In genomic region chr4:32351661-32352246, GRCm38 (mm10) we compare ENCODE assay signal across 8 mouse cellular contexts.
DNase-seq lines count a peak whose midpoint lies in the region; ATAC-seq and TF ChIP-seq lines count a peak whose summit lies in the region.

No protein-coding gene starts in this region.

- 0 out of 2 replicates have a peak overlapping the region, but pooled peaks have one; percentile 11 for H3K4me2 ChIP-seq in liver, postnatal 0 days (ENCODE audit: low read depth, low read length)
- H3K4me2 ChIP-seq in liver, embryonic 11.5 days, result no peak overlapping the region
- no peak overlapping the region for H3K4me2 ChIP-seq in forebrain, embryonic 15.5 days (replicated peaks)
- no peak overlapping the region for H3K4me2 ChIP-seq in limb, embryonic 12.5 days

- TF ChIP-seq EP300 in liver, postnatal 0 days (IDR thresholded peaks at IDR 0.05; ENCODE audit: low read depth), result no peak

- H3K9ac ChIP-seq in liver, postnatal 0 days (replicated peaks), result no peak overlapping the region
- no peak overlapping the region for H3K9ac ChIP-seq in liver, embryonic 11.5 days (ENCODE audit: low read depth, low read length)
- H3K9ac ChIP-seq in forebrain, embryonic 15.5 days (replicated peaks), result no peak overlapping the region
- no peak overlapping the region for H3K9ac ChIP-seq in limb, embryonic 12.5 days (replicated peaks)

- H3K4me3 ChIP-seq in liver, postnatal 0 days (ENCODE audit: low read depth, low read length), result no peak overlapping the region
- no peak overlapping the region for H3K4me3 ChIP-seq in liver, embryonic 11.5 days (ENCODE audit: low read depth, low read length)
- no peak overlapping the region for H3K4me3 ChIP-seq in forebrain, embryonic 15.5 days
- no peak overlapping the region for H3K4me3 ChIP-seq in limb, embryonic 12.5 days (replicated peaks)

- no peaks in the 10 kb centered on the region for H3K9me3 ChIP-seq in liver, postnatal 0 days (ENCODE audit: low read length)
- no peaks in the 10 kb centered on the region for H3K9me3 ChIP-seq in liver, embryonic 11.5 days (ENCODE audit: control insufficient read depth, low read length)
- no peaks in the 10 kb centered on the region for H3K9me3 ChIP-seq in forebrain, embryonic 15.5 days
- H3K9me3 ChIP-seq in limb, embryonic 12.5 days, result no peaks in the 10 kb centered on the region

- H3K27me3 ChIP-seq in liver, postnatal 0 days (ENCODE audit: insufficient read depth, low read length), result no peaks in the 10 kb centered on the region
- H3K27me3 ChIP-seq in liver, embryonic 11.5 days (replicated peaks; ENCODE audit: control insufficient read depth, insufficient read depth, low read length), result no peaks in the 10 kb centered on the region
- no peaks in the 10 kb centered on the region for H3K27me3 ChIP-seq in forebrain, embryonic 15.5 days
- no peaks in the 10 kb centered on the region for H3K27me3 ChIP-seq in limb, embryonic 12.5 days

- peaks cover 15% of the 10 kb centered on the region for H3K4me1 ChIP-seq in liver, postnatal 0 days (ENCODE audit: insufficient read depth)
- H3K4me1 ChIP-seq in liver, embryonic 11.5 days (replicated peaks; ENCODE audit: control insufficient read depth, insufficient read depth, low read length), result peaks cover 13% of the 10 kb centered on the region; the same call in 1 of the 2 replicates
- peaks cover 29% of the 10 kb centered on the region for H3K4me1 ChIP-seq in forebrain, embryonic 15.5 days
- peaks cover 43% of the 10 kb centered on the region for H3K4me1 ChIP-seq in limb, embryonic 12.5 days (replicated peaks)

- no peak overlapping the region for H3K27ac ChIP-seq in liver, postnatal 0 days (ENCODE audit: low read depth)
- H3K27ac ChIP-seq in liver, embryonic 11.5 days (ENCODE audit: low read depth, low read length), result no peak overlapping the region
- no peak overlapping the region for H3K27ac ChIP-seq in forebrain, embryonic 15.5 days (replicated peaks)
- H3K27ac ChIP-seq in limb, embryonic 12.5 days, result peak overlapping the region; percentile 20; the same call in 1 of the 2 replicates

- TF ChIP-seq CTCF in liver, postnatal 0 days (IDR thresholded peaks at IDR 0.05; ENCODE audit: low read depth), result no peak

- ATAC-seq in liver, postnatal 0 days, result no peak
- ATAC-seq in liver, embryonic 11.5 days (replicated peaks; ENCODE audit: low FRiP score), result no peak
- peak; percentile 47 for ATAC-seq in forebrain, embryonic 15.5 days (replicated peaks)
- no peak for ATAC-seq in limb, embryonic 12.5 days (ENCODE audit: insufficient number of reproducible peaks, insufficient read depth, low FRiP score, low TSS enrichment, low read depth)
- peak; percentile 54; the same call in 1 of the 2 replicates for ATAC-seq in neutrophil, adult 5-6 weeks (ENCODE audit: extremely low read depth, insufficient number of reproducible peaks, low FRiP score, poor library complexity, severe bottlenecking)

- H3K36me3 ChIP-seq in liver, postnatal 0 days (replicated peaks; ENCODE audit: insufficient read depth, low read length), result no peaks in the 10 kb centered on the region
- no peaks in the 10 kb centered on the region for H3K36me3 ChIP-seq in liver, embryonic 11.5 days (ENCODE audit: control insufficient read depth, insufficient read depth, low read length)
- no peaks in the 10 kb centered on the region for H3K36me3 ChIP-seq in forebrain, embryonic 15.5 days
- H3K36me3 ChIP-seq in limb, embryonic 12.5 days, result no peaks in the 10 kb centered on the region

- DNase-seq in liver, postnatal 0 days, result no peak
- DNase-seq in liver, embryonic 11.5 days (ENCODE audit: low spot score), result no peak
- no peak for DNase-seq in cerebellum, adult 11 months
- no peak for DNase-seq in cerebellum, postnatal 10 days
- no peak for DNase-seq in layer of hippocampus, adult 11-12 months (ENCODE audit: low spot score)

- WGBS in liver, postnatal 0 days (ENCODE audit: insufficient replicate concordance), result 43% methylated on average over 18 of the region's 18 CpGs
- 61% methylated on average over 18 of the region's 18 CpGs for WGBS in liver, embryonic 11.5 days
- 37% methylated on average over 18 of the region's 18 CpGs for WGBS in forebrain, embryonic 15.5 days
- 81% methylated on average over 18 of the region's 18 CpGs for WGBS in limb, embryonic 12.5 days

Comparison
In these comparisons a context has a peak if more than half of its experiments do, and no peak if none do; other contexts are left out.
1. ATAC-seq: peak in forebrain, embryonic 15.5 days (single experiment) and neutrophil, adult 5-6 weeks (single experiment); none in liver, postnatal 0 days (single experiment), liver, embryonic 11.5 days (single experiment) and limb, embryonic 12.5 days (single experiment).